Mouse (Mus musculus): ENCODE measurements around the gene Fat1.
"Not testable (repeated sequence)": the region's sequence is repeated elsewhere in the genome, so short reads cannot be mapped to it uniquely, and the experiment has no call there.

The Fat1 gene

DNA sequence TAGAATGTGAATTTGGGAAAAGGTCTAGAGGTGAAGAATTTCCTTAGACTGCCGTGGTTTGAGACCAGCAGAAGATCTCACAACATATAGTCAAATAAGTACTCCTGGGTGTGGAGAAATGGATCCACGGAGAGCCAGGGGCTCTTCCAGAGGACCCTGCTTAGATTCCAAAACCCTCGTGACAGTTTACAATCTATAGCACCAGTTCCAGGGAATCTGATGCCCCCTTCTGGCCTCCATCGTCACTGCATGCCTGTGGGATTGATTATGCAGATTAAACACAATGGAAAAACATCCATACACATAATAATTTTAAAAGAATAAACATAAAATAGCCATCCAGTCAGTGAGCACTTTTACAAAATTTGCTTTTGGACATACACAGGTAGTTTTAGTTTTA lies 75.4 kb downstream of the Fat1 start:
- DNase-seq (ENCODE audit: low spot score): no peak

DNA sequence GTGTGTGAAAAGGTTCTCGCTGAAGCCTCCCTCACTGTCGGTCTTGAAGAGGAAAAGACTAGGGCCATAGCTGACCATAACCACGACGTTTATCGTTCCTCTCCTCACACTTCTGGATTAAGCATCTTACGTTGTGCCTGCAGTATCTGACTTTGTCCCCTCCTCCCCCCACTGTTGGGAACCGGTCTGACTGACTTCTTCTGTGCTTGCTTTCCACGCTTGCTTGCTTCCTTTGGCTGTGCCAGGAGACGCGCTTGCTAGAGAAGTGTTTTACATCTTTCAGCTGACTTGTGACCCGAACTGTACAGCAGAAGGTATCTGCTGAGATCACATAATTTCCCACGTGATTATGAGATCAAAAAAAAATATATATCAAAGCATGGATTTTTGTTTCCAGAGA lies 76.5 kb downstream of the Fat1 start:
- DNase-seq (ENCODE audit: low spot score): no peak

GRCm38 (mm10) chr8:45013852-45014251 lies 78.6 kb downstream of the Fat1 start:
- no peak for DNase-seq (ENCODE audit: low spot score)

DNA sequence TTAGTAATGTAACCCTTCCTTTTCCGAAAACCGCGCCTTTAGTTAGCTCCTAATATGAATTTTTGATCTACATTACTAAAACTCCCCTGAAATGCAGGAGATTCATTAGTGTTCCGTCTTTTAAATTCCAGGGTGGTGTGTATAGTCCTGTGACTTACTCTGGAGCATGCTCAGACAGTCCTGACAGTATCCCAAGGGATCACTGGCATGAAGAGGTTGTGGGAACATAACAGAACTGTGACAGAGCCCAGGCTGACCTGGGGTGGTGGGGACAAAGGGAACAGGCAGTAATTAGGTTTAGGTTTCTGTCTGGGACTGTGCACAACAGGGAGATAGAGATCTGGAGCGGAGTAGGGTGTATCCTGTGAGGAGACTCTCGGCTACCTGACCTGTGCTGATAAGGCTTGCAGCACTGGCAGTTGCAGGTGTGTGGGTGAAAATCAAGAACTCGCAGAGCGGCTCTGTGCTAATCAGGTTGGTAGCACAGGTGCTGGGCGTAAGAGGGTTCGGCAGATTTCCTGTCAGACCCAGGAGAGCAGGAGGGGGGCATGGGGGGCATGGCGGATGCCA lies 79.3 kb downstream of the Fat1 start:
- no peak for DNase-seq (ENCODE audit: low spot score)

- no peak for DNase-seq (ENCODE audit: low spot score)
These were observed 80.6 kb downstream of the Fat1 start for GRCm38 (mm10) chr8:45015876-45016275.

- no peak for DNase-seq (ENCODE audit: low spot score)
These were observed 84.0 kb downstream of the Fat1 start for GRCm38 (mm10) chr8:45019241-45019640.

GRCm38 (mm10) chr8:45021171-45021570 lies 85.9 kb downstream of the Fat1 start:
- no peak for DNase-seq (ENCODE audit: low spot score)

DNA sequence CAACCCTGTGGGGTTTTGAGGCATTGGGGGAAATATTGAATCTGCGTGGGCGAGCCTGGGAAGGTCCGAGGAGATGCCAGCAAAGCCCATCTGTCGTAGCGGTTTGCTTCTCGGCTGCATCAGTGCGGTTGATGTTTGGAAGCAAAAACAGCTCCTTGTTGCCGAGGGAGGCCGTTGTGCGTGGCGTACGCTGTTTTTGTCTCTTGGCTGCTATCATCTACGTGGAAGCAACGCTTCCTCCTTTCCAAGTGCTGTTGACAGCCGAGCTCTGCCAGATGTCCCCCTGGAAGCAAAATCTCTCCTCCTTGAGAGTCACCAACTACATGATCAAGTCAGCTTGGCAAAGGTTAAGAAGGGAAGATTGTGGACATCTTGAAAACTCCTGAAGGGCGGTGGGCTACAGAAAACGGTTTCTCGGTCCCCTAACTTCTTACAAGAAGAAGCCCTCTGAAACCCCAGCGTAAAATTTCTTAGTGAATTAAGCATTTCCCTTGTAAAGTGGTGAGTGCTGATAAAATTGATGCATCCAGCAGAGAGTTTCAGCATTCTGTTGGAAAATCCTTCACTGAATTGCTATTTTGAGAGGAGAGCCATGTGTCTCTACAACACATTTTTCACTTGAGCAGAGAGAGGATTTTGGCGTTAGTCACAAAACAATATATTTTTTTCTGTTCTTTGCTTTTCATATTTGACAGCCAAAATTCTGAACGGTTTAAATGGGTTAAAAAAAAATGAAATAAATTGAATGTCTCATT lies 86.8 kb downstream of the Fat1 start:
- no peak for DNase-seq (ENCODE audit: low spot score)

DNA sequence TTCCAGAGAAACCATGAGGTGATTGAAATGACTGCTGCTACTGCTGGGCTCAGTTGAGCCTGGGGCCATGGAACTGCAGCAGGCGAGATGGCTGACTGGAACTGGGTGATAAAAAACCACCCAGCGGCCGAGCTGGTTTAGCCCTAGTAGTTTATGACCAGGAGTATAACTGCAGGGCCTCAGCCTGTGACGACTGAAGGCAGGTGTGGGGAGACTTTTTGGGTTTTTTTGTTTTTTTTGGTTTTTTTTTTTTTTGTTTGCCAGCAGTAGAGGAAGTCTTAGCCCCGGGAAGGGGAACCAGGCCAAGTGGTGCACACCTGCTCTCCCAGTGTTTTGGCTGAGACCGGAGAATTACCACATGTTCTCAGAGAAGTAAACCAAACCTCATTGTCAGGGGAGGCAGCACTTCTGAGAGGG lies 92.8 kb downstream of the Fat1 start:
- no peak for DNase-seq (ENCODE audit: low spot score)

DNA sequence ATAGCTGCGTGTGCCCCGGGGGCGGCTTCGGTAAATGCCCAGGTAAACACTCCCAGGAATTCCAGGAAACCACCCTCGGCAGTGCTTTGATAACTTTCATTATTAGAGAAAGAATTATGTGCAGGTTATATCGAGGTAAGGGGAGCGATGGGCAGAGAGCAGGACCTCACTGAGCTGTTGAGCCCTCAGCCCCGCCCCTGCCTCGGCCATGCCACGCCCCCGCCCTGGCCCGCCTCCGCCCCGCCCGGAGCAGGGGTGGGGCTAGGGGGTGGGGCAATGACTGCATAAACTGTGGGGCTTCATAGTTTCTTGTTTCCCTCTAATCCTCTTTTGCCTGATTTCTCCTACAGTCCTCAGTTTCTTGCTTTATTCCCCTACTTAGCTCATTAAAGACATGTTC lies 103.1 kb downstream of the Fat1 start:
- no peak for DNase-seq (ENCODE audit: low spot score)

- DNase-seq (ENCODE audit: low spot score): no peak
These were observed 108.9 kb downstream of the Fat1 start for GRCm38 (mm10) chr8:45044160-45044559.

DNA sequence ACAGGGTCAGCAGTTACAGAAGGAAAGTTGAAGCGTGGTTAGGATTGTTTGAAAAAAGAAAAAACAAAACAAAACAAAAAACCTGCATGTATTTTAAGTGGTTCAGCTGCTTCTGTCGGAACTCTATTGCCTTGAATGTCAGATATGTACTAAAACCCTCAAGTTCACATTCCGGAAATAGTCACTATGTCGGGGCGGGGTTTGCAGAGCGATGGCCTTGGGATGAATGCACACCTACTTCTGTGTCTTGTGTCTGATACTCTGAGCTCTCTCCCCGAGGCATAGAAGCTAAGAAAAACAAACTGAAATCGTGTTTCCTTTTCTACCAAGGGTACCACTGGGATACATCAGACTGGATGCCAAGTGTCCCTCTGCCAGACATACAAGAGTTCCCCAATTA lies 115.2 kb downstream of the Fat1 start:
- no peak for DNase-seq (ENCODE audit: low spot score)

- no peak for DNase-seq (ENCODE audit: low spot score)
These were observed 116.0 kb downstream of the Fat1 start for GRCm38 (mm10) chr8:45051236-45051635.

DNA sequence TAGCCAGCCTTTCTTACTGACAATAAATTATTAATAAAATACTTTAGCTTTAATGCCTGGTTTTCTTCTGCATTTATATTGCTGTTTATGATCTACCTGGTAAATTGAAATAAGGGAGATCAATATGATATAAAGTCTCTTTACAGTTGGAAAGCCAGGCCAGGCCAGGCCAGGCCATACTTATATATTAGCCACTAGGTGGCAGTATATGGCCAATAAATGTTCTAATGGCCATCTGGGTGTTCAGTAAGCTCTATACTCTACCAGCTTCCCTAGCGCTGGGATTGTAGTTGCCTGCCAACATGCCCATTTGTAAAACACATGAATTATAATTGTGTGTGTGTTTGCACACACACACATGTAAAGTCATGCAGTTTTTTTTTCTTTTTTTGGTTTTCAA lies 117.0 kb downstream of the Fat1 start:
- no peak for DNase-seq (ENCODE audit: low spot score)

DNA sequence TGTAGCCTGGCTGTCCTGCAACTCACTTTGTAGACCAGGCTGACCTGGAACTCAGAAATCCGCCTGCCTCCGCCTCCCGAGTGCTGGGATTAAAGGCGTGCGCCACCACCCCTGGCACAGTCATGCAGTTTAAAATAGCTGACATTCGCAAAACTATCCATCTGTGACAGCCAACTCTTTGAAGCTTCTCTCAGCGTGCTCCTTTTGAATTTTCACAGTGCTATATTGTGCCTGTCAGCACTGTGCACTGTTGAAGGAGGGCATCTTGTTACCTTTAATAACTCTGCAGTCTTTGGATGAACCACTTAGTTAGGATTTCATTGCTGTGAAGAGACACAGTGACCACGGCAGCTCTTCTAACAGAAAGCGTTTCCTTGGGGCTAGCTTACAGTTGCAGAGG lies 117.4 kb downstream of the Fat1 start:
- no peak for DNase-seq (ENCODE audit: low spot score)

- DNase-seq (ENCODE audit: low spot score): no peak
These were observed 120.3 kb downstream of the Fat1 start for GRCm38 (mm10) chr8:45055500-45055899.

- no peak for DNase-seq (ENCODE audit: low spot score)
These were observed 121.6 kb downstream of the Fat1 start for GRCm38 (mm10) chr8:45056810-45057209.

- no peak for DNase-seq (ENCODE audit: low spot score)
These were observed 124.8 kb downstream of the Fat1 start for GRCm38 (mm10) chr8:45060083-45060482.

- no peak for DNase-seq (ENCODE audit: low spot score)
These were observed 127.1 kb downstream of the Fat1 start for GRCm38 (mm10) chr8:45062311-45062710.

DNA sequence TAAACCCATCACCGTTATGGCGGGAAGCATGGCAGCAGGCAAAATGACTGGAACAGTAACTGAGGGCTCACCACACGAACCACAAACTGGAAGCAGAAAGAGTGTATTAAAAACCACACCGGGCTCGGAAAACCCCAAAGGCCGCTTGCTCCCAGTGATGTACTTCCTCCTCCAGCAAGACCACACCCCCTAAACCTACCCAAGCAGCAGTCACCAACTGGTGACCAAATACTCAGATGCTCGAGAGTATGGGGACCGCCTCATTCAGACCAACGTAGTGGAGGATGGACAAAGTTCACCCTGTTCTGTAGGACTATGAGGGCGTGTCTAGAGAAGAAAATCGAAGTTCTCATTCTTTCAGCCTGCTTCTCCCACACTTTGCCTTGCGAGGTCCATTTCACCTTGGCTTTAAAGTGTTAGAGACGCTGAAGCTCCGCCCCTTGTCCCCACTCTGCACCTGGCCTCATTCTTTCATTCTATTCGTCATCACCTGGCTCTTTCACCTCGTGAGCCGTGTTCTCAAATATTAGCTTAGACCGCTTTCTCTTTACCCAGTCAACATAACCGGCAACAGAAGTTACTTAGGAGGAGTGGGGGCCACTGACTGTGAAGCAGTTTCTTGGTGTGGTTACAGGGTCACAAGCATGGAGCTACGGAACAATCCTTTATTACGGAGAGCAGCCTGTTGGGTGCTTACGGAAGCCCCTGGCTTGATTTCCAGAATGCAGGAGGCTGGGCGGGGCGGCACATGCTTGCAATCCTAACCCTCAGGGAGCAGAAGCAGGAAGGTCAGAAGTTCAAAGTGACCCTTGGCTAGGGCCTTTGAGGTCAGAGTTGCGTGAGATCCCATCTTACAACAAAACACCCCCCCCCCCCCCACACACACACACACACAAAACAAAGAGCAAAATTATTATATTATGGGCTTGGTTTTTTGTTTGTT lies 128.0 kb downstream of the Fat1 start:
- DNase-seq (ENCODE audit: low spot score): no peak

DNA sequence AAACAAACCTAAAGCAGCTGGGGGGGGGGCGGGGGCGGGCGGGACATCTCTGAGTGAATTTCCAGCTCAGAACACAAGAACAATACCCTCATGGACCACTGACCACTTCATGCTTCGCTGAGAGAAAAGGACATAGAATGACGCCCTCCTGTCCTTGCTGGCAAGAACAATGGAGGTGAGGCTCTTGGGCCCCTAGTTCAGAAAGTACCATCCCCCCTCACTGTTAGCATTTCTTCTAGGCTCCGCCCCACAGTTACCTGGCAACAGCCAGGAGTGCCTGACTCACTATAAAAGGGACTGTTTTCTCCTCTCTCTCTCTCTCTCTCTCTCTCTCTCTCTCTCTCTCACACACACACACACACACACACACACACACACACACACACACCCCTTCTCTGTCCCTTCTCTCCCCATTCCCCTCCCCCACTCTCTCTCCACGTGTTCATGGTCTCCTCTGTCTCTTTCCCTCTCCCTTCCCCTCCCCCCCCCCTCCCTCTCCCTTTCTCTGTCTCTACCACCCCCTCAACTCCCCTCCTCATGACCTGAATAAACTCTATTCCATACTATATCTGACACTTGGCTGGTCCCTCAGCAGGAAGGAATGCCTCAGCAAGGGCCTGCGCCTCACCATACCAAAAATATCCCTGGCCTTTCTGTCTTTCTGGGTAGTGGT lies 129.1 kb downstream of the Fat1 start:
- DNase-seq (ENCODE audit: low spot score): no peak

DNA sequence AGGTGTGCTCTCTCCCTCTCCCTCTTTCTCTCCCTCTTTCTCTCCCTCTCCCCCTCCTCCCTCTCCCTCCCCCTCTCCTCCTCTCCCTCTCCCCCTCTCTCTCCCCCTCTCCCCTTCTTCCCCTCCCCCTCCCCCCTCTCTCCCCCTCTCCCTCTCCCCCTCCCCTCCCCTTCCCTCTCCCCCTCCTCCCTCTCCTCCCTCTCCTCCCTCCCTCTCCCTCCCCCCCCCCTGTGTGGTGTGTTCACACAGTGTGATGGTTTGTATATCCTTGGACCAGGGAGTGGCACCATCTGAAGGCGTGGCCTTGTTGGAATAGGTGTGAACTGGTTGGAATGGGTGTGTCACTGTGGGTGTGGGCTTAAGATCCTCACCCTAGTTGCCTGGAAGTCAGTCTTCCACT lies 130.1 kb downstream of the Fat1 start:
- not testable (repeated sequence) for DNase-seq (ENCODE audit: low spot score)
